Mouse (Mus musculus) liver, postnatal 0 days (tissue): Measurements from ENCODE around the gene Mink1. TPM values are rescaled to one million over a fixed set of nuclear protein-coding genes. Genes with fewer than 3 reads are reported as not detected.

Experiments
- ATAC-seq: fragments of 200-750 bp; cut with Nextera tagmentation; 2 replicates; pipeline ENCODE4 v1.8.0; 2017; ENCODE audit warnings: mild to moderate bottlenecking, moderate library complexity
- DNase-seq: peaks from one replicate; pipeline ENCODE4 v3.0.0-alpha.2; 2016
- H3K27ac ChIP-seq: fragments of 300-500 bp; sonication (generic); 2 replicates; pipeline ENCODE4 v1.5.1; 2014; ENCODE audit warnings: antibody characterized with exemption, moderate library complexity, mild to moderate bottlenecking, low read depth
- H3K27me3 ChIP-seq: fragments of 300-500 bp; sonication (generic); 2 replicates; pipeline ENCODE4 v1.6.1; 2014; ENCODE audit warnings: low read length, control low read depth, mixed read lengths; ENCODE audit not compliant: insufficient read depth
- H3K36me3 ChIP-seq: fragments of 300-500 bp; sonication (generic); replicated peaks from 2 replicates; pipeline ENCODE4 v1.6.1; 2014; ENCODE audit warnings: mild to moderate bottlenecking, control low read depth, low read length, moderate library complexity, mixed read lengths; ENCODE audit not compliant: insufficient read depth
- H3K4me1 ChIP-seq: fragments of 300-500 bp; sonication (generic); 2 replicates; pipeline ENCODE4 v1.6.1; 2014; ENCODE audit warnings: antibody characterized with exemption, mild to moderate bottlenecking, control low read depth; ENCODE audit not compliant: insufficient read depth
- H3K4me2 ChIP-seq: fragments of 300-500 bp; sonication (generic); 2 replicates; pipeline ENCODE4 v1.6.1; 2014; ENCODE audit warnings: low read depth, mild to moderate bottlenecking, low read length, moderate library complexity, mixed read lengths
- H3K4me3 ChIP-seq: fragments of 300-500 bp; sonication (generic); 2 replicates; pipeline ENCODE4 v1.5.1; 2014; ENCODE audit warnings: low read depth, low read length
- H3K9ac ChIP-seq: fragments of 300-500 bp; sonication (generic); replicated peaks from 2 replicates; pipeline ENCODE4 v1.6.1; 2014; ENCODE audit warnings: mild to moderate bottlenecking, moderate library complexity
- H3K9me3 ChIP-seq: fragments of 300-500 bp; sonication (generic); 2 replicates; pipeline ENCODE4 v1.6.1; 2016; ENCODE audit warnings: mild to moderate bottlenecking, control low read depth, low read length, mixed read lengths
- CTCF ChIP-seq: sonication (generic); IDR thresholded peaks from 2 replicates; pipeline ENCODE4 v1.5.1; 2016; ENCODE audit warnings: antibody characterized with exemption, low read depth
- EP300 ChIP-seq: IDR thresholded peaks from 2 replicates; pipeline ENCODE4 v1.6.1; 2016; ENCODE audit warnings: antibody characterized with exemption, low read depth, mild to moderate bottlenecking
- WGBS: fragments of 180-500 bp; shearing (Covaris S2); extraction: QIAGEN DNeasy Blood & Tissue Kit; methylation state at CpG from one replicate; pipeline ENCODE4 v1.1.7; 2014; ENCODE audit not compliant: insufficient replicate concordance; 5-methylcytosine and 5-hydroxymethylcytosine counted together
- polyA plus RNA-seq: library from polyadenylated mRNA; unstranded; fragments of >200 nt; fragmentation: Nextera tagmentation; extraction: Ambion mirVana; gene quantifications from 2 replicates; pipeline ENCODE4 v1.2.1, GENCODE M21; 2015

Mink1 gene
- polyA plus RNA-seq, 1 experiment from 2014 or later, result 3.9 TPM

- no peaks in the 10 kb centered on the region for H3K27me3 ChIP-seq
- H3K4me1 ChIP-seq, result peaks cover 14% of the 10 kb centered on the region
- no peaks in the 10 kb centered on the region for H3K9me3 ChIP-seq
- ATAC-seq (peak; percentile 82), DNase-seq (peak; percentile 74)
- under 1% methylated on average over 17 of the region's 17 CpGs for WGBS
- peak overlapping the region; percentile 49 for H3K4me3 ChIP-seq
- peak overlapping the region; percentile 59 for H3K9ac ChIP-seq
- no peak overlapping the region for H3K27ac ChIP-seq
- TF ChIP-seq EP300 (no peak), CTCF (0 out of 2 replicates have a peak, but pooled peaks have one; percentile 17)
- peak overlapping the region; percentile 93 for H3K4me2 ChIP-seq
- H3K36me3 ChIP-seq, result peaks cover 15% of the 10 kb centered on the region
Observed at GRCm38 (mm10) chr11:70615074-70615473, 52.4 kb downstream of the Mink1 start.

GRCm38 (mm10) chr11:70615516-70616093, 52.9 kb downstream of the Mink1 start, which contains the start of gene 4930544D05Rik:
Gene 4930544D05Rik, plus strand, starts transcription at chr11:70615848.
- 18% methylated on average over 21 of the region's 21 CpGs for WGBS
- Histone ChIP-seq H3K4me1 (peaks cover 14% of the 10 kb centered on the region), H3K27me3 (no peaks in the 10 kb centered on the region), H3K9ac (peak within 1 kb of the TSS; percentile 59), H3K9me3 (no peaks in the 10 kb centered on the region), H3K4me2 (peak within 1 kb of the TSS; percentile 93), H3K4me3 (peak within 1 kb of the TSS; percentile 49), H3K36me3 (peaks cover 11% of the 10 kb centered on the region), H3K27ac (no peak within 1 kb of the TSS)
- no peak; the same call in 1 of the 2 replicates for ATAC-seq
- DNase-seq, result no peak
- TF ChIP-seq CTCF, result no peak
- TF ChIP-seq EP300, result no peak

GRCm38 (mm10) chr11:70619101-70619500, 56.4 kb downstream of the Mink1 start, which contains the start of gene Chrne:
Gene Chrne, minus strand, starts transcription at chr11:70619216.
- H3K9ac ChIP-seq, result no peak within 1 kb of the TSS
- 65% methylated on average over 1 of the region's 1 CpGs for WGBS
- no peak within 1 kb of the TSS for H3K27ac ChIP-seq
- no peaks in the 10 kb centered on the region for H3K36me3 ChIP-seq
- ATAC-seq (no peak), DNase-seq (no peak)
- TF ChIP-seq EP300 (no peak), CTCF (no peak)
- peaks cover 14% of the 10 kb centered on the region for H3K4me1 ChIP-seq
- H3K4me3 ChIP-seq, result no peak within 1 kb of the TSS
- no peaks in the 10 kb centered on the region for H3K9me3 ChIP-seq
- H3K27me3 ChIP-seq, result no peaks in the 10 kb centered on the region
- no peak within 1 kb of the TSS for H3K4me2 ChIP-seq

- DNase-seq (no peak), ATAC-seq (peak; percentile 59)
- H3K4me1 ChIP-seq, result peaks cover 4% of the 10 kb centered on the region; the same call in 1 of the 2 replicates
- no peak overlapping the region for H3K9ac ChIP-seq
- TF ChIP-seq CTCF (no peak), EP300 (no peak)
- H3K9me3 ChIP-seq, result no peaks in the 10 kb centered on the region
- H3K4me2 ChIP-seq, result no peak overlapping the region
- H3K27me3 ChIP-seq, result no peaks in the 10 kb centered on the region
- WGBS, result 62% methylated on average over 7 of the region's 7 CpGs
- H3K4me3 ChIP-seq, result no peak overlapping the region
- no peak overlapping the region for H3K27ac ChIP-seq
- H3K36me3 ChIP-seq, result no peaks in the 10 kb centered on the region
Observed at GRCm38 (mm10) chr11:70621972-70622814, 59.5 kb downstream of the Mink1 start.

- ATAC-seq, result no peak
- DNase-seq, result no peak
Observed at GRCm38 (mm10) chr11:70623053-70623742, 60.5 kb downstream of the Mink1 start.

GRCm38 (mm10) chr11:70625473-70625872, 62.8 kb downstream of the Mink1 start:
- ATAC-seq (no peak), DNase-seq (peak; percentile 80)
- H3K9ac ChIP-seq, result no peak overlapping the region
- no peak overlapping the region for H3K4me3 ChIP-seq
- H3K4me2 ChIP-seq, result no peak overlapping the region
- no peaks in the 10 kb centered on the region for H3K9me3 ChIP-seq
- 29% methylated on average over 4 of the region's 4 CpGs for WGBS
- H3K27ac ChIP-seq, result no peak overlapping the region
- no peaks in the 10 kb centered on the region for H3K36me3 ChIP-seq
- TF ChIP-seq CTCF (peak; percentile 77), EP300 (no peak)
- no peaks in the 10 kb centered on the region for H3K27me3 ChIP-seq
- peaks cover 9% of the 10 kb centered on the region for H3K4me1 ChIP-seq

More at GRCm38 (mm10) chr11:70623053-70623742, 60.5 kb downstream of the Mink1 start:
- Histone ChIP-seq H3K36me3 (no peaks in the 10 kb centered on the region), H3K4me3 (no peak overlapping the region), H3K9ac (no peak overlapping the region), H3K27ac (no peak overlapping the region), H3K4me1 (peaks cover 4% of the 10 kb centered on the region; the same call in 1 of the 2 replicates), H3K9me3 (no peaks in the 10 kb centered on the region), H3K27me3 (no peaks in the 10 kb centered on the region), H3K4me2 (no peak overlapping the region)
- WGBS, result 80% methylated on average over 10 of the region's 10 CpGs
- no peak for TF ChIP-seq EP300
- peak; percentile 49 for TF ChIP-seq CTCF
